Mouse (Mus musculus): Measurements from ENCODE around the gene Cks1b. TPM values are rescaled to one million over a fixed set of nuclear protein-coding genes. Genes with fewer than 3 reads are reported as not detected.
A peak's percentile ranks its signal among the peaks of the same experiment; 100 is the strongest.

The Cks1b gene
- polyA plus RNA-seq, 1 experiment from 2014 or later = 450 TPM

GRCm38 (mm10) chr3:89385451-89385850 is 32.7 kb downstream of the Cks1b start:
- Histone ChIP-seq H3K27me3 (replicated peaks) (no peaks in the 10 kb centered on the region), H3K36me3 (no peaks in the 10 kb centered on the region), H3K4me3 (replicated peaks) (no peak overlapping the region; the same call in 1 of the 2 replicates), H3K27ac (peak overlapping the region; percentile 75), H3K9ac (no peak overlapping the region), H3K9me3 (no peaks in the 10 kb centered on the region), H3K4me1 (peaks cover 58% of the 10 kb centered on the region), H3K4me2 (peak overlapping the region; percentile 19; the same call in 1 of the 2 replicates)
- no peak for ATAC-seq (ENCODE audit: insufficient read depth, low FRiP score, low read depth)
- 49% methylated on average over 11 of the region's 11 CpGs for WGBS

- Histone ChIP-seq H3K4me3 (replicated peaks) (no peak overlapping the region), H3K4me1 (peaks cover 48% of the 10 kb centered on the region), H3K4me2 (peak overlapping the region; percentile 19; the same call in 1 of the 2 replicates), H3K9me3 (no peaks in the 10 kb centered on the region), H3K27ac (peak overlapping the region; percentile 75), H3K36me3 (no peaks in the 10 kb centered on the region), H3K9ac (no peak overlapping the region), H3K27me3 (replicated peaks) (no peaks in the 10 kb centered on the region)
- ATAC-seq (ENCODE audit: insufficient read depth, low FRiP score, low read depth) = no peak
- WGBS = 51% methylated on average over 10 of the region's 12 CpGs
Observed at GRCm38 (mm10) chr3:89384331-89385076, 33.7 kb downstream of the Cks1b start.

- no peaks in the 10 kb centered on the region for H3K36me3 ChIP-seq
- no peaks in the 10 kb centered on the region for H3K27me3 ChIP-seq (replicated peaks)
- 82% methylated on average over 5 of the region's 5 CpGs for WGBS
- H3K4me1 ChIP-seq = peaks cover 48% of the 10 kb centered on the region
- peak overlapping the region; percentile 48; the same call in 1 of the 2 replicates for H3K27ac ChIP-seq
- no peak overlapping the region for H3K9ac ChIP-seq
- no peak for ATAC-seq (ENCODE audit: insufficient read depth, low FRiP score, low read depth)
- H3K4me3 ChIP-seq (replicated peaks) = no peak overlapping the region
- H3K4me2 ChIP-seq = 0 out of 2 replicates have a peak overlapping the region, but pooled peaks have one; percentile 19
- no peaks in the 10 kb centered on the region for H3K9me3 ChIP-seq
Observed at GRCm38 (mm10) chr3:89383651-89384255, 34.4 kb downstream of the Cks1b start.

GRCm38 (mm10) chr3:89382950-89383349 is 35.2 kb downstream of the Cks1b start:
- ATAC-seq (ENCODE audit: insufficient read depth, low FRiP score, low read depth) = no peak
- Histone ChIP-seq H3K9me3 (no peaks in the 10 kb centered on the region), H3K27me3 (replicated peaks) (no peaks in the 10 kb centered on the region), H3K4me2 (no peak overlapping the region), H3K27ac (no peak overlapping the region), H3K36me3 (no peaks in the 10 kb centered on the region), H3K9ac (no peak overlapping the region), H3K4me3 (replicated peaks) (no peak overlapping the region), H3K4me1 (peaks cover 48% of the 10 kb centered on the region)
- 79% methylated on average over 5 of the region's 5 CpGs for WGBS

- WGBS = 87% methylated on average over 9 of the region's 9 CpGs
Observed at GRCm38 (mm10) chr3:89382033-89382882, 35.9 kb downstream of the Cks1b start.

GRCm38 (mm10) chr3:89381233-89381632 is 37.0 kb downstream of the Cks1b start:
- H3K27ac ChIP-seq = no peak overlapping the region
- no peaks in the 10 kb centered on the region for H3K36me3 ChIP-seq
- no peak for ATAC-seq (ENCODE audit: insufficient read depth, low FRiP score, low read depth)
- H3K9me3 ChIP-seq = no peaks in the 10 kb centered on the region
- H3K9ac ChIP-seq = no peak overlapping the region
- H3K4me2 ChIP-seq = no peak overlapping the region
- 81% methylated on average over 11 of the region's 11 CpGs for WGBS
- H3K4me3 ChIP-seq (replicated peaks) = no peak overlapping the region
- H3K27me3 ChIP-seq (replicated peaks) = no peaks in the 10 kb centered on the region
- H3K4me1 ChIP-seq = peaks cover 37% of the 10 kb centered on the region

More at GRCm38 (mm10) chr3:89382033-89382882, 35.9 kb downstream of the Cks1b start:
- H3K27me3 ChIP-seq (replicated peaks) = no peaks in the 10 kb centered on the region
- no peak for ATAC-seq (ENCODE audit: insufficient read depth, low FRiP score, low read depth)
- H3K4me2 ChIP-seq = no peak overlapping the region
- H3K9ac ChIP-seq = no peak overlapping the region
- no peak overlapping the region for H3K27ac ChIP-seq
- peaks cover 45% of the 10 kb centered on the region for H3K4me1 ChIP-seq
- H3K36me3 ChIP-seq = no peaks in the 10 kb centered on the region
- no peak overlapping the region for H3K4me3 ChIP-seq (replicated peaks)
- no peaks in the 10 kb centered on the region for H3K9me3 ChIP-seq

GRCm38 (mm10) chr3:89380711-89381110 is 37.5 kb downstream of the Cks1b start:
- H3K27ac ChIP-seq = no peak overlapping the region
- WGBS = 91% methylated on average over 18 of the region's 18 CpGs
- H3K4me3 ChIP-seq (replicated peaks) = no peak overlapping the region
- no peaks in the 10 kb centered on the region for H3K27me3 ChIP-seq (replicated peaks)
- H3K4me2 ChIP-seq = no peak overlapping the region
- H3K4me1 ChIP-seq = peaks cover 35% of the 10 kb centered on the region
- no peak overlapping the region for H3K9ac ChIP-seq
- no peaks in the 10 kb centered on the region for H3K36me3 ChIP-seq
- no peaks in the 10 kb centered on the region for H3K9me3 ChIP-seq
- ATAC-seq (ENCODE audit: insufficient read depth, low FRiP score, low read depth) = no peak

GRCm38 (mm10) chr3:89380291-89380690 is 37.9 kb downstream of the Cks1b start:
- H3K9ac ChIP-seq = no peak overlapping the region
- H3K36me3 ChIP-seq = no peaks in the 10 kb centered on the region
- peaks cover 31% of the 10 kb centered on the region for H3K4me1 ChIP-seq
- no peak overlapping the region for H3K27ac ChIP-seq
- no peak for ATAC-seq (ENCODE audit: insufficient read depth, low FRiP score, low read depth)
- H3K4me2 ChIP-seq = no peak overlapping the region
- H3K9me3 ChIP-seq = no peaks in the 10 kb centered on the region
- no peaks in the 10 kb centered on the region for H3K27me3 ChIP-seq (replicated peaks)
- WGBS = 89% methylated on average over 14 of the region's 14 CpGs
- no peak overlapping the region for H3K4me3 ChIP-seq (replicated peaks)

- Histone ChIP-seq H3K4me2 (no peak overlapping the region; the same call in 1 of the 2 replicates), H3K4me1 (peaks cover 24% of the 10 kb centered on the region), H3K9me3 (no peaks in the 10 kb centered on the region), H3K27ac (peak overlapping the region; percentile 61), H3K36me3 (no peaks in the 10 kb centered on the region), H3K27me3 (replicated peaks) (no peaks in the 10 kb centered on the region), H3K4me3 (replicated peaks) (no peak overlapping the region), H3K9ac (no peak overlapping the region)
- no peak for ATAC-seq (ENCODE audit: insufficient read depth, low FRiP score, low read depth)
- WGBS = 87% methylated on average over 31 of the region's 31 CpGs
Observed at GRCm38 (mm10) chr3:89379388-89380131, 38.6 kb downstream of the Cks1b start.

- WGBS = 1% methylated on average over 27 of the region's 29 CpGs
- H3K27ac ChIP-seq = peak overlapping the region; percentile 61
- H3K4me1 ChIP-seq = peaks cover 18% of the 10 kb centered on the region
- peak overlapping the region; percentile 37 for H3K9ac ChIP-seq
- peak; percentile 91 for ATAC-seq (ENCODE audit: insufficient read depth, low FRiP score, low read depth)
- peak overlapping the region; percentile 74 for H3K4me2 ChIP-seq
- no peaks in the 10 kb centered on the region for H3K27me3 ChIP-seq (replicated peaks)
- no peaks in the 10 kb centered on the region for H3K36me3 ChIP-seq
- no peaks in the 10 kb centered on the region for H3K9me3 ChIP-seq
- peak overlapping the region; percentile 54 for H3K4me3 ChIP-seq (replicated peaks)
Observed at GRCm38 (mm10) chr3:89378394-89379067, 39.7 kb downstream of the Cks1b start.

- ATAC-seq (ENCODE audit: insufficient read depth, low FRiP score, low read depth) = no peak
- H3K4me1 ChIP-seq = peaks cover 21% of the 10 kb centered on the region
- H3K36me3 ChIP-seq = no peaks in the 10 kb centered on the region
- H3K4me3 ChIP-seq (replicated peaks) = peak overlapping the region; percentile 54; the same call in 1 of the 2 replicates
- 73% methylated on average over 4 of the region's 4 CpGs for WGBS
- no peaks in the 10 kb centered on the region for H3K9me3 ChIP-seq
- H3K4me2 ChIP-seq = peak overlapping the region; percentile 74
- H3K27me3 ChIP-seq (replicated peaks) = no peaks in the 10 kb centered on the region
- H3K9ac ChIP-seq = 0 out of 2 replicates have a peak overlapping the region, but pooled peaks have one; percentile 37
- peak overlapping the region; percentile 61; the same call in 1 of the 2 replicates for H3K27ac ChIP-seq
Observed at GRCm38 (mm10) chr3:89377831-89378230, 40.4 kb downstream of the Cks1b start.

All from stomach, embryonic 15.5 days (tissue).